In genomic region chr2:10861654-10862292, GRCm38 (mm10) we compare ENCODE assay signal across 25 mouse cellular contexts.
"Had no signal": no experiment of that assay in that cellular context is flagged by ENCODE, and none has a peak within 500 bp of the region (broad histone marks: within the 10 kb centered on the region; RNA-seq: fewer than 3 reads in every experiment).

No protein-coding gene starts in this region.

- H3K4me3 ChIP-seq: gastrocnemius, adult 2 months; heart, adult 2 months; heart, embryonic 13.5 days; heart, embryonic 15.5 days; hindbrain, embryonic 10.5 days; hindbrain, embryonic 12.5 days; intestine, embryonic 15.5 days; limb, embryonic 15.5 days; liver, embryonic 12.5 days had no signal

- H3K4me2 ChIP-seq: heart, embryonic 11.5 days; heart, embryonic 13.5 days; heart, embryonic 15.5 days; hindbrain, embryonic 12.5 days; hindbrain, embryonic 14.5 days; intestine, embryonic 15.5 days; limb, embryonic 15.5 days; liver, embryonic 12.5 days had no signal

- H3K36me3 ChIP-seq: heart, embryonic 13.5 days; heart, embryonic 15.5 days; hindbrain, embryonic 10.5 days; hindbrain, embryonic 12.5 days; intestine, embryonic 15.5 days; limb, embryonic 15.5 days; liver, embryonic 12.5 days had no signal

- DNase-seq: gastrocnemius, adult 2 months; gastrocnemius, postnatal 10 days; gastrocnemius, postnatal 25 days; heart, adult 2 months; heart, postnatal 14 days; heart, postnatal 4 days; kidney, adult 18-20 months; kidney, adult 8-10 months; kidney, postnatal 14 days; kidney, postnatal 36 days; layer of hippocampus, adult 9-11 months; layer of hippocampus, postnatal 36 days had no signal

- H3K27me3 ChIP-seq: heart, embryonic 13.5 days; heart, embryonic 15.5 days; hindbrain, embryonic 12.5 days; intestine, embryonic 15.5 days; limb, embryonic 15.5 days; liver, embryonic 12.5 days had no signal

- H3K27ac ChIP-seq: gastrocnemius, adult 2 months; heart, adult 2 months; heart, embryonic 13.5 days; heart, embryonic 15.5 days; hindbrain, embryonic 10.5 days; hindbrain, embryonic 12.5 days; hindbrain, embryonic 14.5 days; intestine, embryonic 15.5 days; kidney, postnatal 0 days; limb, embryonic 15.5 days; liver, embryonic 12.5 days; liver, embryonic 14.5 days had no signal

- H3K4me1 ChIP-seq: heart, embryonic 13.5 days; heart, embryonic 15.5 days; hindbrain, embryonic 10.5 days; hindbrain, embryonic 12.5 days; intestine, embryonic 15.5 days; limb, embryonic 15.5 days; liver, embryonic 12.5 days had no signal

- H3K9ac ChIP-seq: heart, embryonic 13.5 days; heart, embryonic 15.5 days; hindbrain, embryonic 12.5 days; hindbrain, embryonic 14.5 days; intestine, embryonic 15.5 days; limb, embryonic 15.5 days; liver, embryonic 12.5 days; liver, embryonic 14.5 days had no signal

- H3K9me3 ChIP-seq: heart, embryonic 13.5 days; heart, embryonic 15.5 days; hindbrain, embryonic 10.5 days; hindbrain, embryonic 12.5 days; intestine, embryonic 15.5 days; limb, embryonic 15.5 days; liver, embryonic 12.5 days had no signal

- ATAC-seq: inflammation-experienced regulatory T-cells, adult 6 months; intestine, embryonic 15.5 days; intestine, postnatal 0 days; liver, embryonic 12.5 days had no signal
